Mouse (Mus musculus) heart, embryonic 15.5 days (tissue): ENCODE measurements at regions not wholly inside any gene's neighbourhood (a gene's known extent, or its start where the extent isn't known, plus 50 kb on each side); places are given as distances from the start of the nearest gene placed in this dataset.

Experiments
- ATAC-seq: fragments of 200-750 bp; cut with Nextera tagmentation; replicated peaks from 2 replicates; pipeline ENCODE4 v1.8.0; 2017; ENCODE audit warnings: low read depth, moderate TSS enrichment; ENCODE audit not compliant: insufficient number of reproducible peaks, insufficient read depth, low FRiP score
- H3K27ac ChIP-seq: fragments of 300-500 bp; sonication (generic); 2 replicates; pipeline ENCODE4 v1.5.1; 2015; ENCODE audit warnings: mild to moderate bottlenecking, inconsistent platforms
- H3K27me3 ChIP-seq: fragments of 300-500 bp; sonication (generic); 2 replicates; pipeline ENCODE4 v1.6.1; 2015; ENCODE audit warnings: inconsistent platforms
- H3K36me3 ChIP-seq: fragments of 300-500 bp; sonication (generic); 2 replicates; pipeline ENCODE4 v1.6.1; 2015; ENCODE audit warnings: mild to moderate bottlenecking, inconsistent platforms
- H3K4me1 ChIP-seq: fragments of 300-500 bp; sonication (generic); replicated peaks from 2 replicates; pipeline ENCODE4 v1.6.1; 2015; ENCODE audit warnings: inconsistent platforms
- H3K4me2 ChIP-seq: fragments of 300-500 bp; sonication (generic); 2 replicates; pipeline ENCODE4 v1.6.1; 2015; ENCODE audit warnings: inconsistent platforms, mild to moderate bottlenecking, moderate library complexity
- H3K4me3 ChIP-seq: fragments of 300-500 bp; sonication (generic); 2 replicates; pipeline ENCODE4 v1.5.1; 2015; ENCODE audit warnings: mild to moderate bottlenecking, inconsistent platforms
- H3K9ac ChIP-seq: fragments of 300-500 bp; sonication (generic); 2 replicates; pipeline ENCODE4 v1.6.1; 2015; ENCODE audit warnings: mild to moderate bottlenecking, inconsistent platforms
- H3K9me3 ChIP-seq: fragments of 300-500 bp; sonication (generic); replicated peaks from 2 replicates; pipeline ENCODE4 v1.6.1; 2016; ENCODE audit warnings: inconsistent platforms
- WGBS: fragments of 180-500 bp; shearing (Covaris S2); methylation state at CpG from one replicate; pipeline ENCODE4 v1.1.7; 2015; ENCODE audit warnings: mixed read lengths; 5-methylcytosine and 5-hydroxymethylcytosine counted together

DNA sequence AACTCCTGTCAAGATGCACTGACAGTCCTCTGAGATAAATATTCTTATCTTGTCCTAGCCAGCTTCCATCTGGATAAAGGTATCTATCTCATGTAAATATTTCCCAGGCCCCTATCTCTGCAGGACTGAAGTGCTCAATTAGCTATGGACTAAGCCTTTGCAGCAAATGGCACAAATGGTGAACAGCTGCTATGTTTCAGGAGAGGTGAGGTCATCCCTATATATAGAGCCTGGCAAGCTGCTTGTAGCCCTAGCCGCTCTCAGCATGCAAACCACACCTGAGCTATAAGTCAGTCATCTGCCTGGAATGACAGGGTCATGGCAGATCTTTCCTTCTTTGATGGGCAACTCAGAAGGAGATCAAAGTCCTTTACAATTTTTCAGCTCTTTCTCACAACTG lies 294.9 kb upstream of the Agtr1b start:
- no peak overlapping the region for H3K4me2 ChIP-seq
- H3K4me1 ChIP-seq, result peaks cover 8% of the 10 kb centered on the region
- no peaks in the 10 kb centered on the region for H3K27me3 ChIP-seq
- H3K9ac ChIP-seq, result no peak overlapping the region
- peak overlapping the region; percentile 58; the same call in 1 of the 2 replicates for H3K27ac ChIP-seq
- peak; percentile 83 for ATAC-seq
- no peak overlapping the region for H3K4me3 ChIP-seq
- no peaks in the 10 kb centered on the region for H3K9me3 ChIP-seq
- H3K36me3 ChIP-seq, result no peaks in the 10 kb centered on the region
- WGBS, result 18% methylated on average over 1 of the region's 1 CpGs

DNA sequence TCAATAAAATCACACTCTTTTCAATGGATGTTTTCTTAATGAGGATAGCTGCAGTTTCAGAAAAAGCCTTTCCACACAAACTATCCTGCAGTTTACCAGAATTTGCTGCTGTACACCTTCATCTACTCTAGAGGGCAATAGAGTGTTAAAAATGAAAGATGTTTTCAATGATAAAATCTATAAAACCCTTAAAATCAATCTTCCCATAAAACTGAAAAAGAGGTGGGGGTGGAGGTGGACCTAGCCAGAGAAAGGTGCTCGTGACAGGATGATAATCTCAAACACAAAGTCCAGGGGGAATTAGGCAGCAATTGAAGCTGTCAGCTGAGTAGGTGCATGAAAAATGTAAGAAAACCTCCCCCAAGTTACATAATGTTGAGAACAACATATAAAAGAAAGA lies 288.4 kb upstream of the Agtr1b start:
- no peaks in the 10 kb centered on the region for H3K4me1 ChIP-seq
- no peaks in the 10 kb centered on the region for H3K27me3 ChIP-seq
- no peak overlapping the region for H3K4me2 ChIP-seq
- no peaks in the 10 kb centered on the region for H3K36me3 ChIP-seq
- H3K27ac ChIP-seq, result no peak overlapping the region
- WGBS, result 16% methylated on average over 1 of the region's 1 CpGs
- H3K9ac ChIP-seq, result no peak overlapping the region
- no peak for ATAC-seq
- no peak overlapping the region for H3K4me3 ChIP-seq
- no peaks in the 10 kb centered on the region for H3K9me3 ChIP-seq
